Mouse (Mus musculus) spleen, postnatal 4 days (tissue): Measurements from ENCODE around the gene Thada.
A peak's percentile ranks its signal among the peaks of the same experiment; 100 is the strongest.

Experiments used
- DNase-seq, 2 experiments: peaks; one replicate each; pipeline ENCODE4 v3.0.0; 2022; ENCODE audit warnings: low spot score in 2 of 2

Gene Thada

GRCm38 (mm10) chr17:84163066-84163785, 302.8 kb downstream of the Thada start:
- peak; percentile 13 to 59 for DNase-seq

GRCm38 (mm10) chr17:84162211-84162760, 303.7 kb downstream of the Thada start:
- peak; percentile 9 to 58 for DNase-seq

- DNase-seq, result peak; percentile 34 to 73
Measured at GRCm38 (mm10) chr17:84161231-84161854, 304.7 kb downstream of the Thada start.

DNA sequence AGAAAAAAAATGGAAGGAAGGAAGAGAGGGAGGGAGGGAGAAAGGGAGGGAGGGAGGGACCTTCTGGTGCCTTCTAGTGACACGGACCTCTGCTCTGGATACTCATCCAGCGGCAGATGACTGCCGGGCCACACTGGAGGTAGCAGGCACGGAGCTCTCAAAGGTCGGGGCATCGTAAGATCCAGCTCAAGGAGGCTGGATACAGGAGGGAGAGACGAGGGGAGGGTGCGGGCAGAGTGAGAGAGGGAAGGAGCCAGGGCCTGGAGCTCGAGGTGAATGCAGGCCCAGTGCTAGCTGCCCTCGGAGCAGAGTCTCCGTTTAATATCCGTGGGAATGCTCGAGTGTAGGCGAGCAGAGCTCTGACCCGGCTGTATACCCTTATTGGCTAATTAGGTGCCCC, 307.1 kb downstream of the Thada start:
- peak in 1 of 2 experiments; percentile 57 for DNase-seq

DNA sequence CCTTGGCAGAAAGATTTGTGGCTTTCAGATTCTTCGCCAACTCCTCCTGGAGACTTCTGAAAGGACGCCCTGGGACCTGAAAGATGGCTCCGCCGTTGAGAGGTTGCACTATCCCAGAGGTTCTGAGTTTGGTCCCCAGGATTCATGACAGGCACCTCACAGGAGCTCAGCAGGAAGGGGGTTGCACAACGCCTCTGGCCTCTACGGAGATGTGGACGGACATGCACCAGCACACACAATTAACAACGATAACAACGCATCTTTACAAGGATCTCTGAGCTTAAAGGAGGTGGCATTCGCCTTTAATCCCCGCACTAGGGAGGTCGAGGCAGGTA, 307.6 kb downstream of the Thada start:
- peak in 1 of 2 experiments; percentile 57 for DNase-seq

DNA sequence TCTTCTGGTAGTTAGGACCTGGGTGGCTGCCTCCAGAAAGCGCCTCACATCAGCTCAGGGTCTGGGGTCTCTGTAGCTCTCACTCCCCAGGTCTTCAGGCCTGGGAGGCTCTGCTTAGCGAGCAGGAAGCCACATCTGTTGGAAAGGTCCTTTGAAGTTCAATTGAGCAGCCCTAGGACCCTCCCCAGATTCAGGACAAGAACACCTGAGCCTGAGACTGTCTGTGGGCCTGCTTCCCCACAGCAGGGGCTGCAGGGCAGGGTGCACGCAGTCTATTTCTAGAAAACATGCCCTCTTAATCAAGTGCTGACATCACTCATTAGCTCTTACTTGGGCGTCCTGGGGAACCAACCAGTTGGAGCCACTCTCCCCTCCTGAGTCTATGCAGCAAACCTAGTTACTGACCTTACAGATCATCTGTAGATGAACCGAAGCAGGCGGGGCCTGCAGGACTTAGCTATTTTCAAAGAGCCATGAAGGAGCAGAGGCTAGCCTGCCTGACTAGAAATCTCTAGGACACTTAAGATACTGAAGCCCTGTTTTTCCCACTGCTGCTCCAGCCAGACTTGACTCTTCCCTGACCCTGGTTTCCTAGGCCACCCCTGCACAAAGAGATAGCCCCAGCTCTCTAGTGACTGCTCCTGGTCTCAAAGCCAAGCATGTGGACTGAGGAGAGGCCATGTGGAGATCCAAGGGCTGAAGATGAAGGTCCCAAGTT, 308.1 kb downstream of the Thada start:
- peak in 1 of 2 experiments; percentile 59 for DNase-seq

DNA sequence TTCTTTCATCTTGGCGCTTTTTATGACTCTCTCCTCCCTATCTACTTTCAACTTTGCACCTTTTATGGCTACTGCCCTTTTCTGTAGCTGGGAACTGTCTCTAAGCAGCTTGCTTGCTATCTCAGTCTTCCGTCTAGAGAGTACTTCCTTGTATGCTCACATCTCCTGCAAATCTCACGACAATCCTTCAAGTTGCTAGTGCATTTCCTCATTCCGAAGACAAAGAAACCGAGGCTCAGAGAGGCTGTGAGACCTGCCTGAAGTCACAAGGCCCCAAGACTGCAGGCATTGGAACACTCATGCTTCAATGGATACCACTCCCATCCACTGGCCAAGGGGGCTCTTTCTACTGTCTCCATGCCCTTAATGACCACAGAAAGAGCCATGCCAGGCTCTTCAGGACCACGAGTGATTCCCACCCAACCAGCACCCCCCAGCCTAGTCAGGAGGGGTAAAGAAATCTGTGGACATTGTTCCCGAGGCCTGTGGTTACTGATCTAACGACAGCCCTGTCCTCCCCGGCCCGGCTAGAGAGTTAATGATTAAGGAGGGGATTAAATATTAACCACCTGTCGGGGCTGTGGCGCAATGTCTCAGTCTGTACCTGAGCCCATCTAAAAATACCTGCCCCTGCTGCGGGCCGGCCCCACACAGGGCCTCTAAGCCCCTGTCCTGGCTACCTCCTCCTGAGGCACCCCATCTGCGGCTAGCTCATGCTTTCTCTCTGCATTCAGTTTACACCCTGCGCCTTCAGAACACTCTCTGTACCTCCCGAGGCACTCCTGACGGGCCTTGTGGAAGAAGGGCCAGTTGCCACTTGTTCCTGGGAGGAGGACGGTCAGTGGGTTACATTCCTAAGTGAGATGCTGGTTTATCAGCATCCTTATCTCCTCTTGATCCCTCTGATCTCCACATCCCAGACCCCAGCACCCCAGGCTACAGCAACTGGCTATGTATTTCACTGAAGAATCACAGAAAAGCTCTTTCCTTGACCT, 309.0 kb downstream of the Thada start:
- peak; percentile 11 to 62 for DNase-seq

DNA sequence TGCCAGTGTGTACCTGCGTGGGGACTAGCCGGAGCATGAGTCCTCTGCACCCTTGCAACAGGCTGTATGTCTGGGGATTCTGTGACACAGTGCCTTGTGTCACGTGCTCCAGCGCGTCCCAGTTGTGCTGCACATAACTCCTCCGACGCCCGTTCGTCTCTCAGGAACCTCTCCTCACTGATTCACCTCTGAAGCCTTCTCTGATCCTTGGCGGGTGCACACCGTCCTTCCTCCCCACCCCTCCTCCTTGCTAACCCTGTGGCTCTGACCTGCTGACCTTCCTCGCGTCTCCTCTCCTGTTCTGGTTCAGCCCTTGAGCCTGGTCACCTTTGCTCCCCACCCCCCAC, 309.8 kb downstream of the Thada start:
- DNase-seq, result no peak

GRCm38 (mm10) chr17:84155516-84156226, 310.3 kb downstream of the Thada start:
- peak; percentile 10 to 60 for DNase-seq

GRCm38 (mm10) chr17:84155029-84155338, 311.0 kb downstream of the Thada start:
- DNase-seq, result no peak

- peak; percentile 56 to 73 for DNase-seq
Measured at GRCm38 (mm10) chr17:84154302-84155028, 311.5 kb downstream of the Thada start.

GRCm38 (mm10) chr17:84152976-84153786, 312.8 kb downstream of the Thada start:
- DNase-seq, result peak; percentile 44 to 69

DNA sequence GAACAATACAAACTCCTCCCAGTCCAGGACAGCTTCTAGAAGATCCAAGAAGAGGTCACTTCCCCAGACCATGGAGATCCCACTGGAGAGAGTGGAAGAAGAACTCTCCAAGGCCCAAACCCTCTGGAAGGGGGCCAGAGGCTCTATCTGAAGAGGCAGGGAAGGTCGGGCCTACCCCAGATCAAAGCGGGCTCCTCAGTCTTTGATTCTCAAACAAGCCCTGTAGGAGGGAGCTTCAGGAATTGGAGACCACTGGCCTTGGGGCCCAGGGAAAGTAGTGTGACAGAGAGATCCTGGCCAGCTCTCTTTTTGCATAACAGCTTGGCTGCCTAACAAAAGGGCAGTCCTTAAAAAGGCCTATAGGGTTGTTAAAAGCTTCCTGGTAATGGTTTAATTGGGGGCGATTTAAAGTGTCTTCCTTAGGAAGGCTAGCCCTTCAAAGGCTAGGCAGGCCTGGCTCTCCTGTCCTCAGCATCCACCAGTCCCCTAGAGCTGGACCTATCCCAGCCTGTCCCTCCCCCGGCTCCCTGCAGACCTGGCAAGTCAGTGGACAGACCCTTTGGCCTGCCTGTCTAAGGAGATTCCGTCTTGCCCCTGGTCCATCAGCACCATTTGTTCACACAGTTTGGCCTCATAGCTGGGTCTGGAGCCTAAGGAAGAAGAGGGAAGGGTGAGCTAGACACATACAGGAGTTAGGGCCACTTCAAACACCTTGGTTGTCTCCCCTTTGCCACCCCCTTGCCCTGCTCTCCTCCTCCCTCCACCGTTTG, 313.6 kb downstream of the Thada start:
- DNase-seq, result peak; percentile 17 to 70

GRCm38 (mm10) chr17:84151306-84151705, 314.7 kb downstream of the Thada start:
- peak in 1 of 2 experiments; percentile 63 for DNase-seq

- DNase-seq, result peak; percentile 9 to 65
Measured at GRCm38 (mm10) chr17:84150291-84150690, 315.7 kb downstream of the Thada start.

DNA sequence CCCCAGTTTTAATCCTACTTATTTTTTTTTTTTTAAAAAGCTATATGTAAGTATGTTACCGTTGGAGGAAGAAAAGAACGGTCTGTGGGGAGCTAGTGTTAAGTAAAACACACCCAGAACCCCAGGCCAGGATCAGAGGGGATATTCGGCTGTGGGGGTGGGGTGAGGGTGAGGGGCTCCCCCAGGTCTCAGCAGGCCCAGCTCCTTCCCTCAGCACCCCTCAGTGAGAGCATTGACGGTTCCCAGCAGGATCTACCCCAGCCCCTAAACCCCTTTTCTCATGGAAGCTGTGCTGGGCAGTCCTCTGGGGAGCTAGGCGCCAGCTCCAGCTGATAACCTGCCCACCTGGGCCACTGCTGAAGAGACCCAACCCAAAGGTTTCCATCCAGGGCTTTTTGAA, 316.4 kb downstream of the Thada start:
- peak; percentile 12 to 60 for DNase-seq

- peak; percentile 18 to 68 for DNase-seq
Measured at GRCm38 (mm10) chr17:84148499-84149484, 317.2 kb downstream of the Thada start.
